Mouse (Mus musculus): ENCODE data around the gene Arfip1.

- no peak for TF ChIP-seq CTCF (IDR thresholded peaks at IDR 0.05; ENCODE audit: extremely low read depth, insufficient read length, insufficient replicate concordance, low read depth, low read length)
- peak; percentile 17; the same call in 1 of the 2 replicates for TF ChIP-seq POLR2A (IDR thresholded peaks at IDR 0.05; ENCODE audit: low read depth, low read length)
Observed at GRCm38 (mm10) chr3:84479293-84480005, 103.0 kb downstream of the Arfip1 start.
